Mouse (Mus musculus) urinary bladder, postnatal 14 days (tissue): ENCODE measurements around the gene Gns.

ENCODE experiments used
- DNase-seq: peaks from one replicate; pipeline ENCODE4 v3.0.0; 2021; ENCODE audit warnings: low spot score

Gns gene

DNA sequence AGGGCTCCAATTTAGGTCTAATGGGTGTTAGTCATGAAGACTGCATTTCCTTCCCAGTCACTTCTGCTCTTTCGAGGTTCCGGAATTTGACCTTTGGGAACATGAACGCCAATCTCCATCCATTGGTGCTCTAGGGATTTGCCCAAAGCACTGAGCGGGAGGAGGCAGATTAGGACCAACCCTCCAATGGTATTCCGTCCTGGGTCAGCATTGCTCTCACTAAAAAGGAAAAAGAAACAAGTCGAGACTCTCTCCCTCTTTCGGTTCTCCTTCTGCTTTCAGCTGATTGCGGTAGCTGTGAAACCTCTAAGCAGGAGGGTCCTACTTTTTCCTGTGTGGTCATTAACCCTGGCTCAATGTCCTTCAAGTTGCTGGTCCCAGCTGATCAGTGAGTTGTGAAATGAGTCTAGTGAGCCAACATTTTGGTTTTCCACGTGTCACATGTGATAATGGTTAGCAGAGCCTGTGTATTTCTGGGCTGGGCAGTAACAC lies 937 bp downstream of the Gns start:
- no peak for DNase-seq

DNA sequence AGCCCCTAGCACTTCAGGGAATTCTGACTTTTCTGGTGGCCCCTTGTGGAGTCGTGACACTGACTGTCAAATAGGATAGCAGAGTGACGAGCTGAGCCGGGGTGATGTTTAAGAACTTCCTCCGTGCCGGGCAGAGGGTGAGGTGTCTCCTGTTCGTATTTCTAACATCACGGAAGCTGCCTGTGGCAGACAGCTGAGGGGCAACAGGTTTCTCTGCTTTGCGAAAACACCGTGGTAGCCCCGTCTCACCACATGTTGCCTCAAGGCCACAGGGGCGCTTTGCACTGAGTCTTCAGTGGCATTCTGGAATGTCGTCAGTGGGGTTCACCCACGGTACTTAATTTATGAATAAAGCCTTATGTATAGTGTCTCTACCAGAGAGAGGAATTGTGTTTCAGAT lies 2.4 kb downstream of the Gns start:
- no peak for DNase-seq

- DNase-seq, result no peak
These were observed 2.9 kb downstream of the Gns start for GRCm38 (mm10) chr10:121367780-121368179.

DNA sequence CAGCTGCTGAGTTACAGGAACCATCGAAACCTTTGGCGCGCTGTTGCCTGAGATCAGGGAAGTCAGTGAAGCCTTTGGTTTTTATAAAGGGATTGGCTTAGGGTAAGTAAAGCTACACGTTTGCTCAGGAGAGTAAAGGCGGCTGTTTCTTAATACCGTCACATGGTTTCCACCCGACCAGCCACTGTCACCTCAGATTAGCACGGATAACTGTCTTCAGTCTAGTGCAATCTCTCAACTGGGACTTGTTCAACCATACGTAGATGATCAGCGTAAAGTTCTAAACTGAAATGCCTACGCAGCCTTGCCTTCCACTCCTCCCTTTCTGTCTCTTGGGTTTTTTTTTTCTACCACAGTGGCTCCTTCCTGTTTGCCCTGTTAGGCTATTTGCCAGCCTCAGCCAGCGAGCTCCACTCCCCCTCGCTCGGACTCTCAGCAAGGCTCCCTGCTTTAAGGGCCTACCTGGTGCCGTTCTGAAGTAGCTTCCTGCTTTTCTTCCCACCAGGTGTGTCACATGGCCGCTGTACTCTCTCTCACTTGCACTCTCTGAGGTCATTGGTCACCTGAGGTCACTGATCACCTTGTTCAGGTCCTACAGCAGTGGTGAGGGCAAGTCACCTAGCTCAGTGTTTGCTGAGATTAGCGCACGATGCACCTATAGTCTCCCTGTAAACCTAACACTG lies 4.0 kb downstream of the Gns start:
- DNase-seq, result no peak

- DNase-seq, result no peak
These were observed 5.9 kb downstream of the Gns start for GRCm38 (mm10) chr10:121370777-121371176.

DNA sequence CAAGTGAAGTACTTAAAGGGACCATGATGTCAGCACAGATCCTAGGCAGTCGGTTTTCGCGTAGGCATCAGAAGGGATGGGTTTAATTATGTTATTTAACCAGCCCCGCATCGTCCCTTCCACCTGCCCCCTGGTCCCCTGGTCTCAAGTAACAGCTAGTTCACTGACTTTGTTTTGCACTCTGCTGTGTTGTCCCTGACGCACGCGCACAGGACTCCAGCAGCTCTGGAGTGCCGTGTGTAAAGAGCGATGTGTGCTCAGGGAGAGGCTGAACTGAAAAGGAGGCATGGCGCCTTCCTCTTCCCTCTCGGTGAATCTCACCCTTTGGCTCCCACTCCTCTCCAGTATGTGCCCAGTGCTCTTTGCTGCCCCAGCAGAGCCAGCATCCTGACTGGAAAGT lies 9.1 kb downstream of the Gns start:
- DNase-seq, result no peak

- no peak for DNase-seq
These were observed 10.1 kb downstream of the Gns start for GRCm38 (mm10) chr10:121374693-121375620.

DNA sequence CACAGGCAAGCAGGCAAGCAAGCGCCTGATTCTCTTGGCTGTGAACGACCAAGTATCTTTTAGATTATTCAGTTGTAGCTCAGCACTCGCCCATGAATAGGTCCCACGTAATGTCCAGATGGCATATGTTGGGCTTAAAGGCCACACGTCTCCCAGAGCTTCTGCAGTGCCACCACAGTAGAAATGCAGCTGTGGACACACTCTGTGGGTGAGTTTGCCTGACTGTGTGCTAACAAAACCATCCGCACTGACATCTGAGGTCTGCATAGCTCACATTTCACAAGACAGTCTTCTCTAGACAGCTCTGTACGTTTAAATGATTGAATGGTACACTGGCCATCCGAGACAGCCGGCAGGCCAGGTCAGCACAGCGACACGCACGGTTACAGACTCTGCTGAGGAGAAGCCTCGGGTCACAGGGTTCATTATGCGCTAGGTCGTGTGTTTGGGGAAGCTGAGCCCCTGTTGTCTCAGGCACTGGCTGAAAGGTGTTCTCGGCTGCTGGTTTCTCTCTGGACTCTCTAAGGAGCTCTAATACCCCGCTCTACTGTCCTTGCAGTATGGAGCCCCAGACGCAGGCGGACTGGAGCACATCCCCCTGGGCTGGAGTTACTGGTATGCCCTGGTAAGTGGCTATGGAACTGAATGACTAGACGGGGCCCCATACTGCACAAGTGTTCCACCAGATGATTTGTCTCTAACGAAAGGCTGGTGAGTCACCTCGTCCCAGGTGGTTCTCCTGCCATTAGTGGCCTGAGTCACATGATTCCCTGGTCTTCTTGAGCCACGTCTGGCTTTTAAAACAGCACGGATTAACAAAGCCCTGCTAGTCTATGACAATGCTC lies 11.0 kb downstream of the Gns start:
- no peak for DNase-seq

DNA sequence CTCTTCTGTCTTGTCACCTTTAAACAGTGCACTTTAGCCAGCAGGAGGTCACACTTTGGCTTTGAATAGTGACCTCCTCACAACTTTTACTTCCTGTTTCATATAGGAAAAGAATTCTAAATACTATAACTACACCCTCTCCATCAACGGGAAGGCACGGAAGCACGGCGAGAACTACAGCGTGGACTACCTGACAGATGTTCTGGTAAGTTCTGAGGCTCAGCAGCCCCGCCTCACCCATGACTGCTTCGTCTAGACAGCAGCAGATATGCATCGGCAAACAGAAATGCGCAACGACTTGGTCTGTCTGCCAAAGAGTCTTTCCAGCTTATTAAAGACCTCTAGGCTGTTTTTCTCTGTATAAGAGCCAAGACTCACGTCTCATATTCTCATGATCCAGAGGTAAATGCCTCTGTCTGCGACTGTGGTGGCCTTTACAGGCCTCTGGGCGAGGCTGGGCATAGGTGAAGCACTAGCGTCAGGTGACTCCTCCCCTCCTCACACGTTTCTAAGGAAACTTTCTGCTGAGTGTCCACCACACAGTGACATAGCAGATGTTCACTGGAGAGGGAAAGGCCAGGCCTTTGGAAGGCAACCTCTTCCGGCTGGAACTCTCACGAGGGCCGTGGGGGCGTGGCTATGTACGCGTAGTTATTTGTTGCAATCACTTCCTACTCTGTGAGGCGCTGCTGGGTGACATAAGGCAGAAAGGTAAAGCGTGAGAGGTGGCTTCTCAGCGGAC lies 11.8 kb downstream of the Gns start:
- peak; percentile 41 for DNase-seq

GRCm38 (mm10) chr10:121379387-121379786 lies 14.5 kb downstream of the Gns start:
- DNase-seq, result no peak

- DNase-seq, result no peak
These were observed 16.4 kb downstream of the Gns start for GRCm38 (mm10) chr10:121381280-121381679.

DNA sequence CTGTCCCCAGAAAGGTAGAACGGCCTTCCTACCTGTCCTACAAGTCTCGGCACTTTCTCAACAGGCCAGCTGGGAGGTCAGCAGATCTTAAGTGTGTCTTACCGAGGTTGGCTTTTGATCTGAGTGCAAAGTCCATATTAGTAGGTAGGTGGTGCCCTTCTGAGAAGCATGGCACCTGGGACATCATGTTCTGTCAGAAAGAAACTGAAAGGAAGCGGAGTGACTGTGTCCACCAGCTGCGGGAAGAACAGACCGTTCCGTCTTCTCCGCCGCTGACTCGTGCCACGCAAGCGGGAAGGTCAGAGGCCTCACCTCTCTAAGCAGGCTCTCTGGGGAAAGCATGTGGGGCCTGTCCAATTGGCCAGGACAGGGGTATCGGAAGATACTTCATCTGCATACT lies 19.8 kb downstream of the Gns start:
- DNase-seq, result no peak

- DNase-seq, result no peak
These were observed 20.8 kb downstream of the Gns start for GRCm38 (mm10) chr10:121385695-121386094.

- DNase-seq, result no peak
These were observed 21.5 kb downstream of the Gns start for GRCm38 (mm10) chr10:121386347-121386746.

DNA sequence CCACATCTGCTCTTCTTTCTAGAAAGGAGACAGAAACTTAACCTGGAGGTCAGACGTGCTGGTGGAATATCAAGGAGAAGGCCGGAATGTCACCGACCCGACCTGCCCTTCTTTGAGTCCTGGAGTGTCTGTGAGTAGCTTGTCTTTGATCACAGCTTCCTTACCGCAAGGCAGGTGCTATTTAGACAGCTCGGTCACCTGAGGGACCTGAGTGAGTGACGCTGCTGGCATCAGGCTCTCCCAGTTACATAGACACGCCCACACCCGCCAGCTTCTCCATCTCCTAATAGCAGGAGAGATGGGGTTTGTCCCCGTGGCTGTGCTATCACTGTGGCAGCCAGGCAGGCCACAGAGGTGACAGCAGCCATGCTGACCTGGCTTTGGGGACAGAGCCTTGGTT lies 25.7 kb downstream of the Gns start:
- no peak for DNase-seq

DNA sequence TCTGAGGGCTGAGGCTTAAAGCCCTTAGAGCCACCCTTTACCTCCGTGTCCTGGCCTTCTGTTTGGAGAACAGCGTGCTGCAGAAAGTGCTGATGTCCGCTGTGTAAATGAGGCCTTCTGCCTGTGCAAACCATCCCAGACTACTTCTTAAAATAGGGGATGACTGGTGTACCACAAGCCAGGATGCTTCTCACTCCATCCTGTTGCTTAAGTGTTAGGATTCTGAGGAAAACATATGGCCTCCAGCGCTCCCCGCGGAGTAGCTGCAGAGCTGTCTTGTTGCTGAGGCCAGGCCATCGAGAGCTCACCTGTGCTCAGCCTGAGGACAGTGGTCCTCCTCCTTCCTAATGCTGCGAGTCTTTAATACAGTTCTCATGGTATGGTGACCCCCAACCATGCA lies 27.0 kb downstream of the Gns start:
- no peak for DNase-seq

DNA sequence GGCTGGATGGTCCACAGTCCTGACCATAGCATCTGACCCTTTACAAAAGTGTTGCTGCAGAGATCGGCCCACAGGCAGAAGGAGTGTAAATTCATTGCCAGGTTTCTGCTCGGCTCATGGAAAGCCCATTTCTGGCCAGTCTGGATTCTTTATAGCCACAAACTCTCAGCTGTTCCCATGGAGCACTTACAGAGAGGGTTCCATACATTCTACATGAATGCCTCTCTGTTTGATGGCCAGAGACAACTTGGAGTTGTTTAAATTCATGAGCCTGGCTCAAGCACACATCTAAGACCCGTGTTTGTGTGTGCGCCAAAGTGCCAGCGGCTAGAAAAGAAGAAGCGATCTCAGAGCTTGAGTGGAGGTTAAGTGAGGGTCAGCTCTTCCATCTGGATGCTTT lies 29.4 kb downstream of the Gns start:
- no peak for DNase-seq

DNA sequence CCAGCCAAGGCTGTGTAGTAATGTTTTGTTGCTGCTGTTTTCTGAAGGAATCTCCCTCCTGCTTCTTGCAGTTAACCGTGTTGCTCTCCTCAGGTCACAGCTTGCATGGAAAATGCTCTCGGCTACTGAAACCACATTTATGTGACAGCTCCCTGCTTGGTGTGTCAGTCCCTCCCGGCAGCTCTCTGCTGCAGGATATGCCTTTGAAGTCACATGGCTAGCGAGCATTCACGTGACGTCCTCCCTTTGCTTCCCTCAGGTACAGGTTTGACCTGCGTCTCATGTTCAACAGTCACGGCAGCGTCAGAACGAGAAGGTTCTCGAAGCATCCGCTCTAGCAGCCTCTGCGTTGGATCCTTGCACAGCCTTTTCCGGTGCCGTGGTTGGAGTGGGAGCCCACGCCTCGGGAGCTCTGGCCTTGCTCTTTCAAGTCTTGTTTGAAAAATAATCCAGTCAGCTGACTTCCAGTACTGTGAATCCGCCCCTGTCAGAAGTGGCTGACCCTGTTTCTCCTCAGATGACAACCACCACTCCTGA lies 30.0 kb downstream of the Gns start:
- no peak for DNase-seq

DNA sequence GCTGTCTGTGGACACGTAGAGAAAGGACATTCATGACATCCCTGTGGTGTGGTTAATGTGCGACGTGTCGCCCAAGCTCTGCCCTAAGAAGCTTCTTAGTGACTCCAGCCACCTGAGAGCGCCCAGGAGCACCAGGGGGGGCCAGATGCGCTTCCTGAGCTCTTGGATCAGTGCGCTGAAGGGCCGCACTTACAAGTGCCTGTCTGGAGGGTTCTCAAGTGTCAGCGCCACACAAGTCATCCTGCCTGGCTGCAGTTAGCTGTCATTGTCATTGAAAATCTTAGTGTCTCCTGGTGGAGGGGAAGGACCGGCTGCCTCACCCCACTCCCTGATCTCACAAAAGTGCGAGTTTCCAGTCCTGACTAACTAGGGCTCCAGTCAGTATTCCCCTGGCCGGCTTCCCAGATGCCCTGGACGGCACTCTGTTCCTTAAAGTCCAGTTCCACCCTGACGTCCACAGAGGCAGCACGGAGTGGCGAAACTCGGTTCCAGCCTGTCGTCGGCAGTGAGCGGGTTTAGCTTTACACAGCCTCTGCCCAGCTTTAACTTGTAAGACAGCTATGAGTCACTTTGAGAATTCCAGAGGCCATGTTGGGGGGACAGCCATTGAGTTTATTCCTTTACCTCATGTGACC lies 30.8 kb downstream of the Gns start:
- peak; percentile 48 for DNase-seq

DNA sequence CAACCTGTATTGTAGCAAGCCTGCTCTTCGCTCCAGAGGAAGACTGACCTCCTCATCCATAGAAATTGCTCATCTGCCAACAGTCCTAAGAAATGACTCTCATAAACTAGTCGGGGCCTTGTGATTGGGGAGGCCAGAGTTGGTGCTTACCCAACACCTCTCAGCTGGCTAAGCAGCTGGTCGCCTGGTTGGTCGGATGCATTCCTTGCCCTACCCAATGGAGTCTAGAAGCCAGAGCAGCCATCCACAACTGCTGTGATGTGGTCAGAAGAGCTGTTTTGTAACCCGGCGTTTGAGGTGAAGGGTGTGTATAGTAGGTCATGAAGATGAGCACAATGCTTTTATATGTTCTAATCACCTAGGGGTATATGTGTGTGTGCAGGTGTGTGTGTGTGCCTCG lies 33.7 kb downstream of the Gns start:
- DNase-seq, result no peak

DNA sequence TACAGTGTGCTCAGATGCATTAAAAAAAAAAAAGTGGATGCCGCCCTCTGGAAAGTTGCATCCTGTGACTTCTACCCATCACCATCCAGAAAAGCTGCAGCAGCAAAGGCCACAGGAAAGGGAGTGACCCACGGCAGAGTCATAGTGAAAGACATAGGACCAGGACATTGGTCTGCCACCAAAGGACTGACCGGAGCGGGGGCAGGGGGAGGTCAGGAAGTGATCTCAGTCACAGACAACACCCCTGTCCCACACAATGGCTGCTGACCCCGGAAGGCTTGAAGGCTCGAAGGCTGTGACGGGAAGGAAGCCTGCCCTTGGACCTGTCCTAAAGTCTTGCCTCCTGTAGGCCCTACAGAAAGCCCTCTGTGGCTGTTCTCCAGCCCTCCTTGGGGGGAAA lies 36.1 kb downstream of the Gns start:
- no peak for DNase-seq
